In the genomic region with DNA sequence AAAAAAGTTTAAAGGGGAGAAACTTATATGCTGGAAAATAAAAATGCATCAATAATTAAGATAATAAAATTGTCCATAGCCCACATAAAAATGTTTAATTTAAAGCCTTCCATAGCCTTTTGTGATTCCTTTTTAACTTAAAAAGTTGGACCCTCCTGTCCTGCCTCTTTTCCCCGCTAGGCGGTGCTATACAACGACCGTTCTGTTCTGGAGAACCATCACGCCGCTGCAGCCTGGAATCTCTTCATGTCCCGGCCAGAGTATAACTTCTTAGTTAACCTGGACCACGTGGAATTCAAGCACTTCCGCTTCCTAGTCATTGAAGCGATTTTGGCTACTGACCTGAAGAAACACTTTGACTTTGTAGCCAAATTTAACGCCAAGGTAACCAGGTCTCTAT, we compare ENCODE assay signal across 9 mouse cellular contexts. TPM values are rescaled to one million over a fixed set of nuclear protein-coding genes. Genes with fewer than 3 reads are reported as not detected.
DNase-seq lines count a peak whose midpoint lies in the region; ATAC-seq and TF ChIP-seq lines count a peak whose summit lies in the region.
"Had no signal": no experiment of that assay in that cellular context is flagged by ENCODE, and none has a peak within 500 bp of the region (broad histone marks: within the 10 kb centered on the region; RNA-seq: fewer than 3 reads in every experiment).

No protein-coding gene starts in this region.

- peaks cover 4% of the 10 kb centered on the region for H3K4me1 ChIP-seq in lung, adult 2 months (ENCODE audit: control insufficient read depth, insufficient read depth, low read length)
- H3K4me1 ChIP-seq in testis, adult 2 months (ENCODE audit: control insufficient read depth, insufficient read depth, low read length): no peaks in the 10 kb centered on the region

- peak; percentile 70 for TF ChIP-seq CTCF in lung, adult 2 months (IDR thresholded peaks at IDR 0.05; ENCODE audit: insufficient read depth, low read length)
- peak; percentile 70; the same call in 1 of the 2 replicates for TF ChIP-seq CTCF in testis, adult 2 months (IDR thresholded peaks at IDR 0.05; ENCODE audit: control insufficient read depth, insufficient read depth, insufficient replicate concordance, low read depth, low read length)

- H3K4me3 ChIP-seq in lung, adult 2 months (replicated peaks; ENCODE audit: extremely low read depth, low read depth, low read length): no peak overlapping the region
- H3K4me3 ChIP-seq in testis, adult 2 months (ENCODE audit: control insufficient read depth, low read depth, low read length): no peak overlapping the region

- ATAC-seq in CD4-positive, CD25-positive, alpha-beta regulatory T cell, adult 4 months: no peak

- DNase-seq in CD4-positive, CD25-positive, alpha-beta regulatory T cell, adult 2 months (ENCODE audit: low read depth, low spot score): peak; percentile 6
- DNase-seq in ovary, postnatal 14 days (ENCODE audit: low spot score): peak; percentile 49
- no peak for DNase-seq in ovary, postnatal 10 days (ENCODE audit: low spot score)
- DNase-seq in embryo, embryonic 11.5 days (ENCODE audit: low read depth, low spot score): peak; percentile 47
- peak; percentile 9 for DNase-seq in induced T-regulatory cell, adult 2 months (ENCODE audit: low read depth)
- DNase-seq in lung, adult 2 months: peak; percentile 23

- 21% methylated on average over 11 of the region's 11 CpGs for WGBS in lung, adult 2 months

- TF ChIP-seq POLR2A in lung, adult 2 months (IDR thresholded peaks at IDR 0.05; ENCODE audit: borderline replicate concordance, extremely low read depth, low read depth, low read length): no peak
- TF ChIP-seq POLR2A in testis, adult 2 months (IDR thresholded peaks at IDR 0.05; ENCODE audit: control insufficient read depth, low read depth, low read length): no peak

- H3K36me3 ChIP-seq in testis, adult 2 months (ENCODE audit: control insufficient read depth, insufficient read depth, low read length): no peaks in the 10 kb centered on the region

- H3K27ac ChIP-seq in testis, adult 2 months (ENCODE audit: control insufficient read depth, insufficient read depth, low read depth, low read length): no peak overlapping the region
- H3K27ac ChIP-seq: macrophage had no signal

- no peaks in the 10 kb centered on the region for H3K27me3 ChIP-seq in testis, adult 2 months (ENCODE audit: control insufficient read depth, insufficient read depth, low read length)

RNA-seq across cellular contexts. Expression of a gene that starts 35.5 kb away (rescaled TPM):
- polyA plus RNA-seq in CD4-positive, CD25-positive, alpha-beta regulatory T cell, adult 4 months (2017; shearing (Covaris generic)): not detected
- polyA plus RNA-seq in lung, adult 2 months (2012; rRNA removed): 0.13 TPM in 1 of 2 replicates, not detected in the other
- not detected in 2 replicates for polyA plus RNA-seq in testis, adult 2 months (2012; rRNA removed)
- polyA plus RNA-seq: macrophage had no signal
